In the genomic region with DNA sequence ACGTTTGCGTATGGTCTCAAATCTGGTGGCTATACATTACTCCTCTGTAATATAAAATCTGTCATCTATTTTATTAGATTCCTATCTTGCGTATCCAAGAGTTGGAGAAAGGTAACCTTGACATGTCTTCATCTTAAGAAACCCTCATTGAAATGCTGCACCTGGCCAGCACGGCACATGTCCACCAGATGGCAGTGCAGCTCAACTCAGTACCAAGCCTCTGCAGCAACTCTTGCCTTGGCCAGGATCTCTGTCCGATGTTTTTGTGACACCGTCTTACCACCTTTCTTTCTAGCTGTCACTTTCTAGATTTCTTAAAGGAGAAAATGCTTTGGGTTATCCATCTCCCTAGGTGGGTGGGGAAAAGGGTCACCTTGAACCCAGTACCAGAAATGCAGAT, we compare ENCODE assay signal across 8 mouse cellular contexts.
DNase-seq lines count a peak whose midpoint lies in the region; ATAC-seq and TF ChIP-seq lines count a peak whose summit lies in the region.

No protein-coding gene starts in this region.

- 37% methylated on average over 6 of the region's 6 CpGs for WGBS in forebrain, embryonic 10.5 days
- 29% methylated on average over 6 of the region's 6 CpGs for whole genome bisulfite sequencing in lung, postnatal 0 days

- DNase-seq in CD8-positive naive resting alpha-beta T cell, adult 2 months (ENCODE audit: low read depth in 2 of 2, low spot score in 2 of 2) = peak; percentile 23 to 51
- DNase-seq in brain, adult 2 months (ENCODE audit: low read depth, low spot score) = peak; percentile 87
- peak; percentile 70 for DNase-seq in forebrain, embryonic 10.5 days (ENCODE audit: extremely low spot score, low spot score)
- peak; percentile 71 to 79 for DNase-seq in heart, postnatal 36 days
- DNase-seq in layer of hippocampus, adult 11-12 months (ENCODE audit: low spot score) = peak; percentile 72
- peak; percentile 77 for DNase-seq in lung, postnatal 0 days (ENCODE audit: low spot score)
- DNase-seq in ovary, postnatal 14 days (ENCODE audit: low spot score) = peak; percentile 62
- DNase-seq in thymus, postnatal 25 days = peak; percentile 64

- TF ChIP-seq CTCF in lung, postnatal 0 days (IDR thresholded peaks at IDR 0.05) = peak; percentile 94

- no peak for TF ChIP-seq EP300 in lung, postnatal 0 days (IDR thresholded peaks at IDR 0.05)

- H3K9me3 ChIP-seq in forebrain, embryonic 10.5 days = no peaks in the 10 kb centered on the region
- no peaks in the 10 kb centered on the region for H3K9me3 ChIP-seq in lung, postnatal 0 days (ENCODE audit: low read length)

- H3K27me3 ChIP-seq in forebrain, embryonic 10.5 days (ENCODE audit: poor library complexity, severe bottlenecking) = no peaks in the 10 kb centered on the region
- H3K27me3 ChIP-seq in lung, postnatal 0 days (replicated peaks; ENCODE audit: insufficient read depth, low read length) = no peaks in the 10 kb centered on the region

- H3K27ac ChIP-seq in forebrain, embryonic 10.5 days = no peak overlapping the region
- no peak overlapping the region for H3K27ac ChIP-seq in lung, postnatal 0 days (ENCODE audit: low read length)

- no peak for ATAC-seq in lung, postnatal 0 days

- no peak overlapping the region for H3K4me3 ChIP-seq in forebrain, embryonic 10.5 days
- H3K4me3 ChIP-seq in lung, postnatal 0 days (ENCODE audit: low read depth, low read length) = no peak overlapping the region

- H3K36me3 ChIP-seq in forebrain, embryonic 10.5 days (replicated peaks) = no peaks in the 10 kb centered on the region
- H3K36me3 ChIP-seq in lung, postnatal 0 days (ENCODE audit: insufficient read depth, low read length) = no peaks in the 10 kb centered on the region

- no peaks in the 10 kb centered on the region for H3K4me1 ChIP-seq in forebrain, embryonic 10.5 days
- no peaks in the 10 kb centered on the region for H3K4me1 ChIP-seq in lung, postnatal 0 days (ENCODE audit: insufficient read depth, low read depth, low read length)

- H3K4me2 ChIP-seq in lung, postnatal 0 days (replicated peaks; ENCODE audit: low read depth, low read length) = no peak overlapping the region

- H3K9ac ChIP-seq in lung, postnatal 0 days (replicated peaks; ENCODE audit: low read depth) = no peak overlapping the region

- intact Hi-C loops in heart, postnatal 36 days (cut with DNase I) = loop anchor here (1.0 to 5.0 kb wide), 2 partner anchors 327 to 344 kb away; no protein-coding TSS in a partner anchor

Comparison
In these comparisons a context has a peak if more than half of its experiments do, and no peak if none do; other contexts are left out.
1. DNase-seq: peak in every context shown above with its lines; median percentile 87 in brain, adult 2 months; 77 in lung, postnatal 0 days; 75 in heart, postnatal 36 days; 72 in layer of hippocampus, adult 11-12 months; 70 in forebrain, embryonic 10.5 days; 64 in thymus, postnatal 25 days; 62 in ovary, postnatal 14 days; 37 in CD8-positive naive resting alpha-beta T cell, adult 2 months.